Mouse (Mus musculus) forebrain, embryonic 10.5 days (tissue): ENCODE data around the gene Ctcf. TPM values are rescaled to one million over a fixed set of nuclear protein-coding genes. Genes with fewer than 3 reads are reported as not detected.

Experiments used
- DNase-seq: peaks from one replicate; pipeline ENCODE4 v3.0.0-alpha.2; 2017; ENCODE audit warnings: low spot score; ENCODE audit errors: extremely low spot score
- H3K27ac ChIP-seq: fragments of 300-500 bp; sonication (generic); 2 replicates; pipeline ENCODE4 v1.5.1; 2016; ENCODE audit warnings: mild to moderate bottlenecking
- H3K27me3 ChIP-seq: fragments of 300-500 bp; sonication (generic); 2 replicates; pipeline ENCODE4 v1.6.1; 2016; ENCODE audit warnings: mild to moderate bottlenecking; ENCODE audit not compliant: poor library complexity, severe bottlenecking
- H3K36me3 ChIP-seq: fragments of 300-500 bp; sonication (generic); replicated peaks from 2 replicates; pipeline ENCODE4 v1.6.1; 2016; ENCODE audit warnings: mild to moderate bottlenecking, moderate library complexity
- H3K4me1 ChIP-seq: fragments of 300-500 bp; sonication (generic); 2 replicates; pipeline ENCODE4 v1.6.1; 2016
- H3K4me3 ChIP-seq: fragments of 300-500 bp; sonication (generic); 2 replicates; pipeline ENCODE4 v1.5.1; 2016; ENCODE audit warnings: mild to moderate bottlenecking, moderate library complexity
- H3K9me3 ChIP-seq: fragments of 300-500 bp; sonication (generic); 2 replicates; pipeline ENCODE4 v1.6.1; 2016; ENCODE audit warnings: mild to moderate bottlenecking, moderate library complexity
- WGBS: fragments of 180-500 bp; shearing (Covaris S2); methylation state at CpG from one replicate; pipeline ENCODE4 v1.1.7; 2016; 5-methylcytosine and 5-hydroxymethylcytosine counted together
- microRNA counts: library from miRNA; unstranded; fragments of <30 nt; microRNA quantifications from one replicate; lab custom pipeline; 2017
- microRNA-seq: library from miRNA; unstranded; fragments of <30 nt; microRNA quantifications from one replicate; pipeline ENCODE4, GENCODE M21; 2017
- polyA plus RNA-seq: library from polyadenylated mRNA; unstranded; fragments of >200 nt; fragmentation: Nextera tagmentation; extraction: Ambion mirVana; gene quantifications from 2 replicates; pipeline ENCODE4 v1.2.1, GENCODE M21; 2016

The Ctcf gene
- polyA plus RNA-seq, 1 experiment from 2014 or later = 150 TPM

GRCm38 (mm10) chr8:105714139-105714538, 77.8 kb downstream of the Ctcf start:
- no peak overlapping the region for H3K27ac ChIP-seq
- peaks cover 25% of the 10 kb centered on the region for H3K36me3 ChIP-seq
- H3K27me3 ChIP-seq = no peaks in the 10 kb centered on the region
- DNase-seq = peak; percentile 84
- no peaks in the 10 kb centered on the region for H3K9me3 ChIP-seq
- no peaks in the 10 kb centered on the region for H3K4me1 ChIP-seq
- no peak overlapping the region for H3K4me3 ChIP-seq
- 11% methylated on average over 3 of the region's 3 CpGs for WGBS

GRCm38 (mm10) chr8:105715042-105715441, 78.7 kb downstream of the Ctcf start:
- DNase-seq = no peak
- WGBS = 86% methylated on average over 6 of the region's 6 CpGs
- no peaks in the 10 kb centered on the region for H3K27me3 ChIP-seq
- no peaks in the 10 kb centered on the region for H3K4me1 ChIP-seq
- H3K36me3 ChIP-seq = peaks cover 25% of the 10 kb centered on the region
- H3K27ac ChIP-seq = no peak overlapping the region
- H3K4me3 ChIP-seq = no peak overlapping the region
- no peaks in the 10 kb centered on the region for H3K9me3 ChIP-seq

- no peak overlapping the region for H3K27ac ChIP-seq
- H3K4me3 ChIP-seq = no peak overlapping the region
- WGBS = 92% methylated on average over 15 of the region's 15 CpGs
- no peaks in the 10 kb centered on the region for H3K4me1 ChIP-seq
- DNase-seq = no peak
- H3K27me3 ChIP-seq = no peaks in the 10 kb centered on the region
- no peaks in the 10 kb centered on the region for H3K9me3 ChIP-seq
- peaks cover 33% of the 10 kb centered on the region for H3K36me3 ChIP-seq
Measured at GRCm38 (mm10) chr8:105716302-105716945, 80.1 kb downstream of the Ctcf start.

GRCm38 (mm10) chr8:105719637-105720036, 83.3 kb downstream of the Ctcf start:
- DNase-seq = no peak
- Histone ChIP-seq H3K4me3 (no peak overlapping the region), H3K36me3 (peaks cover 53% of the 10 kb centered on the region), H3K9me3 (no peaks in the 10 kb centered on the region), H3K4me1 (no peaks in the 10 kb centered on the region), H3K27me3 (no peaks in the 10 kb centered on the region), H3K27ac (no peak overlapping the region)
- 92% methylated on average over 4 of the region's 4 CpGs for WGBS

- no peak for DNase-seq
- no peak overlapping the region for H3K27ac ChIP-seq
- no peaks in the 10 kb centered on the region for H3K4me1 ChIP-seq
- no peaks in the 10 kb centered on the region for H3K27me3 ChIP-seq
- H3K36me3 ChIP-seq = peaks cover 55% of the 10 kb centered on the region
- H3K9me3 ChIP-seq = no peaks in the 10 kb centered on the region
- 93% methylated on average over 9 of the region's 9 CpGs for WGBS
- no peak overlapping the region for H3K4me3 ChIP-seq
Measured at GRCm38 (mm10) chr8:105722861-105723260, 86.5 kb downstream of the Ctcf start.

- no peak for DNase-seq
- Histone ChIP-seq H3K9me3 (no peaks in the 10 kb centered on the region), H3K36me3 (peaks cover 57% of the 10 kb centered on the region), H3K4me3 (no peak overlapping the region), H3K27ac (no peak overlapping the region), H3K27me3 (no peaks in the 10 kb centered on the region), H3K4me1 (no peaks in the 10 kb centered on the region)
- 90% methylated on average over 5 of the region's 5 CpGs for WGBS
Measured at GRCm38 (mm10) chr8:105725726-105726125, 89.4 kb downstream of the Ctcf start.

GRCm38 (mm10) chr8:105727397-105728124, 91.2 kb downstream of the Ctcf start:
- H3K4me3 ChIP-seq = no peak overlapping the region
- H3K36me3 ChIP-seq = peaks cover 48% of the 10 kb centered on the region

GRCm38 (mm10) chr8:105732186-105732585, 95.8 kb downstream of the Ctcf start:
- no peaks in the 10 kb centered on the region for H3K9me3 ChIP-seq
- no peak overlapping the region for H3K27ac ChIP-seq
- 95% methylated on average over 5 of the region's 5 CpGs for whole genome bisulfite sequencing
- no peaks in the 10 kb centered on the region for H3K4me1 ChIP-seq
- DNase-seq = no peak
- peaks cover 12% of the 10 kb centered on the region for H3K36me3 ChIP-seq
- H3K4me3 ChIP-seq = no peak overlapping the region
- no peaks in the 10 kb centered on the region for H3K27me3 ChIP-seq

More at GRCm38 (mm10) chr8:105727397-105728124, 91.2 kb downstream of the Ctcf start:
- no peak for DNase-seq
- no peaks in the 10 kb centered on the region for H3K9me3 ChIP-seq
- H3K27ac ChIP-seq = peak overlapping the region; percentile 22; the same call in 1 of the 2 replicates
- no peaks in the 10 kb centered on the region for H3K4me1 ChIP-seq
- H3K27me3 ChIP-seq = no peaks in the 10 kb centered on the region
- WGBS = 84% methylated on average over 18 of the region's 18 CpGs

MicroRNAs encoded within 50 kb of the gene (microRNA counts, 519-probe panel; counts per million panel counts)
- microRNA mmu-miR-1966 (lab: Ali Mortazavi, UCI) = 2,765 counts per million, percentile 70 among the panel's probes with 10 or more counts

Small RNA genes lying within 50 kb of the gene (microRNA-seq; reads per million reads assigned to microRNA genes)
- gene Mir1966 = not detected

Other genes with a start within 250 kb of the Ctcf start
- not detected in 2 replicates for gene Kctd19, start 223.1 kb upstream of the Ctcf start, polyA plus RNA-seq
- gene Lrrc36, start 223.0 kb upstream of the Ctcf start, polyA plus RNA-seq = 0.36 and 0.93 TPM in 2 replicates
- gene Tppp3, start 165.0 kb upstream of the Ctcf start, polyA plus RNA-seq = 23.3 and 23.9 TPM in 2 replicates
- gene Zdhhc1, start 139.7 kb upstream of the Ctcf start, polyA plus RNA-seq = 12.9 and 18.5 TPM in 2 replicates
- 12.3 and 15.6 TPM in 2 replicates for gene Hsd11b2, start 117.8 kb upstream of the Ctcf start, polyA plus RNA-seq
- 65.3 and 73.4 TPM in 2 replicates for gene Atp6v0d1, start 70.5 kb upstream of the Ctcf start, polyA plus RNA-seq
- 13.9 and 14.4 TPM in 2 replicates for gene Ripor1, start 31.3 kb upstream of the Ctcf start, polyA plus RNA-seq
- 0.38 and 0.84 TPM in 2 replicates for gene Agrp, start 825 bp downstream of the Ctcf start, polyA plus RNA-seq
- gene Carmil2, start 49.7 kb downstream of the Ctcf start, polyA plus RNA-seq = 0.71 and 1.1 TPM in 2 replicates
- gene Acd, start 64.5 kb downstream of the Ctcf start, polyA plus RNA-seq = 75.9 and 77.1 TPM in 2 replicates
- gene Pard6a, start 64.6 kb downstream of the Ctcf start, polyA plus RNA-seq = 22.7 and 22.8 TPM in 2 replicates
- gene 4933405L10Rik, start 71.1 kb downstream of the Ctcf start, polyA plus RNA-seq = 0.12 and 0.21 TPM in 2 replicates
- gene Enkd1, start 71.6 kb downstream of the Ctcf start, polyA plus RNA-seq = 54.3 and 56.0 TPM in 2 replicates
- 32.7 and 38.3 TPM in 2 replicates for gene Gfod2, start 122.1 kb downstream of the Ctcf start, polyA plus RNA-seq
- gene Ranbp10, start 190.8 kb downstream of the Ctcf start, polyA plus RNA-seq = 9.5 and 11.1 TPM in 2 replicates
- 0.06 and 0.07 TPM in 2 replicates for gene Tsnaxip1, start 191.2 kb downstream of the Ctcf start, polyA plus RNA-seq
- 49.5 and 57.9 TPM in 2 replicates for gene Cenpt, start 216.7 kb downstream of the Ctcf start, polyA plus RNA-seq
- 80.2 and 81.3 TPM in 2 replicates for gene Thap11, start 218.6 kb downstream of the Ctcf start, polyA plus RNA-seq
- 394 and 447 TPM in 2 replicates for gene Nutf2, start 224.0 kb downstream of the Ctcf start, polyA plus RNA-seq
- gene Edc4, start 244.3 kb downstream of the Ctcf start, polyA plus RNA-seq = 73.7 and 75.2 TPM in 2 replicates